Mouse (Mus musculus): ENCODE results near the gene Mtx1. TPM values are rescaled to one million over a fixed set of nuclear protein-coding genes. Genes with fewer than 3 reads are reported as not detected.
A peak's percentile ranks its signal among the peaks of the same experiment; 100 is the strongest.

Mtx1 gene
- polyA plus RNA-seq, 1 experiment from 2014 or later: 111 TPM

GRCm38 (mm10) chr3:89229276-89229675 is 2.4 kb upstream of the Mtx1 start:
- no peak overlapping the region for H3K4me2 ChIP-seq (ENCODE audit: low read depth, low read length)
- no peak overlapping the region for H3K9ac ChIP-seq (replicated peaks)
- no peaks in the 10 kb centered on the region for H3K9me3 ChIP-seq (ENCODE audit: low read length)
- H3K4me3 ChIP-seq (ENCODE audit: low read depth, low read length): no peak overlapping the region
- WGBS (ENCODE audit: insufficient replicate concordance): 70% methylated on average over 4 of the region's 4 CpGs
- peaks cover 48% of the 10 kb centered on the region for H3K27me3 ChIP-seq (ENCODE audit: insufficient read depth, low read length)
- TF ChIP-seq CTCF (IDR thresholded peaks at IDR 0.05; ENCODE audit: low read depth): no peak
- TF ChIP-seq EP300 (IDR thresholded peaks at IDR 0.05; ENCODE audit: low read depth): no peak
- DNase-seq (no peak), ATAC-seq (no peak)
- H3K27ac ChIP-seq (ENCODE audit: low read depth): no peak overlapping the region
- peaks cover 16% of the 10 kb centered on the region for H3K4me1 ChIP-seq (ENCODE audit: insufficient read depth)
- H3K36me3 ChIP-seq (replicated peaks; ENCODE audit: insufficient read depth, low read length): no peaks in the 10 kb centered on the region

GRCm38 (mm10) chr3:89228836-89229235 is 1.9 kb upstream of the Mtx1 start, which contains the start of gene Muc1:
Gene Muc1, plus strand, starts transcription at chr3:89229057.
- no peaks in the 10 kb centered on the region for H3K36me3 ChIP-seq (replicated peaks; ENCODE audit: insufficient read depth, low read length)
- peaks cover 16% of the 10 kb centered on the region for H3K4me1 ChIP-seq (ENCODE audit: insufficient read depth)
- DNase-seq (no peak), ATAC-seq (no peak)
- H3K4me2 ChIP-seq (ENCODE audit: low read depth, low read length): peak within 1 kb of the TSS; percentile 81
- H3K9me3 ChIP-seq (ENCODE audit: low read length): no peaks in the 10 kb centered on the region
- WGBS (ENCODE audit: insufficient replicate concordance): 41% methylated on average over 10 of the region's 10 CpGs
- H3K9ac ChIP-seq (replicated peaks): peak within 1 kb of the TSS; percentile 50
- no peak within 1 kb of the TSS for H3K27ac ChIP-seq (ENCODE audit: low read depth)
- peaks cover 48% of the 10 kb centered on the region for H3K27me3 ChIP-seq (ENCODE audit: insufficient read depth, low read length)
- TF ChIP-seq CTCF (IDR thresholded peaks at IDR 0.05; ENCODE audit: low read depth): no peak
- no peak for TF ChIP-seq EP300 (IDR thresholded peaks at IDR 0.05; ENCODE audit: low read depth)
- H3K4me3 ChIP-seq (ENCODE audit: low read depth, low read length): peak within 1 kb of the TSS; percentile 57

GRCm38 (mm10) chr3:89228180-89228549 is 1.3 kb upstream of the Mtx1 start:
- peak; percentile 79 for ATAC-seq
- DNase-seq: peak; percentile 91
- TF ChIP-seq EP300 (IDR thresholded peaks at IDR 0.05; ENCODE audit: low read depth) (no peak), CTCF (IDR thresholded peaks at IDR 0.05; ENCODE audit: low read depth) (peak; percentile 96)
- Histone ChIP-seq H3K27me3 (ENCODE audit: insufficient read depth, low read length) (peaks cover 48% of the 10 kb centered on the region), H3K4me2 (ENCODE audit: low read depth, low read length) (peak overlapping the region; percentile 81), H3K36me3 (replicated peaks; ENCODE audit: insufficient read depth, low read length) (no peaks in the 10 kb centered on the region), H3K27ac (ENCODE audit: low read depth) (no peak overlapping the region), H3K9ac (replicated peaks) (peak overlapping the region; percentile 50), H3K9me3 (ENCODE audit: low read length) (no peaks in the 10 kb centered on the region), H3K4me1 (ENCODE audit: insufficient read depth) (peaks cover 10% of the 10 kb centered on the region), H3K4me3 (ENCODE audit: low read depth, low read length) (peak overlapping the region; percentile 57)
- WGBS (ENCODE audit: insufficient replicate concordance): under 1% methylated on average over 20 of the region's 20 CpGs

- H3K9me3 ChIP-seq (ENCODE audit: low read length): no peaks in the 10 kb centered on the region
- DNase-seq (peak; percentile 66), ATAC-seq (peak; percentile 40)
- no peak overlapping the region; the same call in 1 of the 2 replicates for H3K9ac ChIP-seq (replicated peaks)
- H3K4me2 ChIP-seq (ENCODE audit: low read depth, low read length): peak overlapping the region; percentile 81
- H3K27me3 ChIP-seq (ENCODE audit: insufficient read depth, low read length): peaks cover 48% of the 10 kb centered on the region
- WGBS (ENCODE audit: insufficient replicate concordance): 6% methylated on average over 41 of the region's 41 CpGs
- peak overlapping the region; percentile 57 for H3K4me3 ChIP-seq (ENCODE audit: low read depth, low read length)
- no peaks in the 10 kb centered on the region for H3K36me3 ChIP-seq (replicated peaks; ENCODE audit: insufficient read depth, low read length)
- H3K27ac ChIP-seq (ENCODE audit: low read depth): no peak overlapping the region
- TF ChIP-seq CTCF (IDR thresholded peaks at IDR 0.05; ENCODE audit: low read depth) (no peak), EP300 (IDR thresholded peaks at IDR 0.05; ENCODE audit: low read depth) (no peak)
- H3K4me1 ChIP-seq (ENCODE audit: insufficient read depth): peaks cover 10% of the 10 kb centered on the region
Observed at GRCm38 (mm10) chr3:89227307-89228179, 655 bp upstream of the Mtx1 start.

- no peaks in the 10 kb centered on the region for H3K9me3 ChIP-seq (ENCODE audit: low read length)
- no peaks in the 10 kb centered on the region for H3K36me3 ChIP-seq (replicated peaks; ENCODE audit: insufficient read depth, low read length)
- TF ChIP-seq CTCF (IDR thresholded peaks at IDR 0.05; ENCODE audit: low read depth): no peak
- TF ChIP-seq EP300 (IDR thresholded peaks at IDR 0.05; ENCODE audit: low read depth): no peak
- no peak overlapping the region for H3K27ac ChIP-seq (ENCODE audit: low read depth)
- 49% methylated on average over 11 of the region's 11 CpGs for WGBS (ENCODE audit: insufficient replicate concordance)
- peaks cover 10% of the 10 kb centered on the region for H3K4me1 ChIP-seq (ENCODE audit: insufficient read depth)
- peaks cover 41% of the 10 kb centered on the region for H3K27me3 ChIP-seq (ENCODE audit: insufficient read depth, low read length)
- H3K4me2 ChIP-seq (ENCODE audit: low read depth, low read length): no peak overlapping the region
- no peak overlapping the region for H3K9ac ChIP-seq (replicated peaks)
- no peak overlapping the region for H3K4me3 ChIP-seq (ENCODE audit: low read depth, low read length)
- DNase-seq (no peak), ATAC-seq (no peak)
Observed at GRCm38 (mm10) chr3:89226361-89226760, 527 bp downstream of the Mtx1 start.

- peaks cover 39% of the 10 kb centered on the region for H3K27me3 ChIP-seq (ENCODE audit: insufficient read depth, low read length)
- H3K9me3 ChIP-seq (ENCODE audit: low read length): no peaks in the 10 kb centered on the region
- 44% methylated on average over 4 of the region's 4 CpGs for WGBS (ENCODE audit: insufficient replicate concordance)
- no peak overlapping the region for H3K27ac ChIP-seq (ENCODE audit: low read depth)
- TF ChIP-seq EP300 (IDR thresholded peaks at IDR 0.05; ENCODE audit: low read depth) (no peak), CTCF (IDR thresholded peaks at IDR 0.05; ENCODE audit: low read depth) (no peak)
- ATAC-seq (no peak), DNase-seq (no peak)
- no peak overlapping the region for H3K9ac ChIP-seq (replicated peaks)
- H3K4me1 ChIP-seq (ENCODE audit: insufficient read depth): peaks cover 10% of the 10 kb centered on the region
- H3K4me2 ChIP-seq (ENCODE audit: low read depth, low read length): no peak overlapping the region
- no peak overlapping the region for H3K4me3 ChIP-seq (ENCODE audit: low read depth, low read length)
- H3K36me3 ChIP-seq (replicated peaks; ENCODE audit: insufficient read depth, low read length): no peaks in the 10 kb centered on the region
Observed at GRCm38 (mm10) chr3:89225918-89226317, 970 bp downstream of the Mtx1 start.
